Mouse (Mus musculus): ENCODE results near the gene 4921517D22Rik.

DNA sequence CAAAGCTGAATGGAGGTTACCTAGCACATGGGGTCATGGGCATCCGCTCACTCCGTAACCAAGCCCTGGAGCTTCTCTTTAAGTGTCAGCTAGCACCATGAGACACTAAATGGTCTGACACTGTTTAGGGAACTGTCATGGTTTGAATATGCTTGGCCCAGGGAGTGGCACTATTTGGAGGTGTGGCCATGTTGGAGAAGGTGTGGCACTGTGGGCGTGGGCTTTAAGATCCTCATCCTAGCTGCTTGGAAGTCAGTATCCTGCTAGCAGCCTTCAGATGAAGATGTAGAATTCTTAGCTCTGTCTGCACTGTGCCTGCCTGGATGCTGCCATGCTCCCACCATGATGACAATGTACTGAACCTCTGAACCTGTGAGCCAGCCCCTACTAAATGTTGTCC is 33.5 kb downstream of the 4921517D22Rik start:
- no peak for TF ChIP-seq CTCF (IDR thresholded peaks at IDR 0.05; ENCODE audit: borderline replicate concordance, insufficient read depth, low read depth, low read length)
- TF ChIP-seq POLR2A (IDR thresholded peaks at IDR 0.05; ENCODE audit: borderline replicate concordance, insufficient read depth, low read length): no peak

All from cerebellum, adult 2 months (tissue).